Mouse (Mus musculus): ENCODE data around the gene Gm45062. TPM values are rescaled to one million over a fixed set of nuclear protein-coding genes. Genes with fewer than 3 reads are reported as not detected.
"Not testable (repeated sequence)": the region's sequence is repeated elsewhere in the genome, so short reads cannot be mapped to it uniquely, and the experiment has no call there.

Gm45062 gene
- total RNA-seq, 2 experiments from 2014 or later, result not detected

GRCm38 (mm10) chr6:8503953-8504352 is 244.7 kb downstream of the Gm45062 start:
- DNase-seq (ENCODE audit: low spot score in 2 of 2), result no peak

DNA sequence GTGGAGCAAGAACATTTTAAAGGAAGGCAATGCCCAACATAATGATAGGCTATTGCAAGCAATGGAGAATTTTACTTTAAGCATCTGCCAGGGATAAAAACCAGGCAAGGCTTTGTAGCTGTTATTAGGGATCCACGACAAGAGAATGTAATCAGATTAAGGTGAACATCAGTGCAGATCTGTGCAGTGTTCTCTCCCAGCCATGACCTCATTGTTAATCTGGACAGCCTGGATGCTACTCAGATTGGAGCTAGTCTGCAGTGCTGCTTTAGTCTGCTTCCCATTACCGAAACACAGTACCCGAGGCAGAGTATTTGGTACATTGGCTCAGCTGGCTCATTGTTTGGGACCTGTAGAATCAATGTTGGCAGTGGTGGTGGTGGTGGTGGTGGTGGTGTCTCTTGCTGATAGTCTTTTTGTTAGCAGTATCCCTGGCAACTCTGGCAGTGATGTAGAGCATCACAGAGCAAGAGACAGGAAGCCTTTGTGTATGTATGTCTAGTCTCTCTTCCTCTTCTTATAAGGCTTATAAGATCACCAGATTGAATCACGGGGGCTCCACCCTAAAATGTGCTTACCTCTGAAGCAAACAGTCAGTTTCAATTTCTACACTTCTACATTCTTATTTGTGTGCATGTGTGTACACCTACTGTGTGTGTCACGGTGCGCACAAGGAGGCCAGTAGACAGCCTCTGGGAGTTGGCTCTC is 245.4 kb downstream of the Gm45062 start:
- no peak for DNase-seq (ENCODE audit: low spot score in 2 of 2)

- no peak for DNase-seq (ENCODE audit: low spot score in 2 of 2)
These were observed 247.4 kb downstream of the Gm45062 start for GRCm38 (mm10) chr6:8506631-8507030.

GRCm38 (mm10) chr6:8508883-8509536 is 249.8 kb downstream of the Gm45062 start:
- DNase-seq (ENCODE audit: low spot score in 2 of 2), result peak; percentile 98 to 99

GRCm38 (mm10) chr6:8509551-8509950 is 250.3 kb downstream of the Gm45062 start, which contains the start of gene Glcci1:
Glcci1 (plus strand) TSS chr6:8509600.
- peak in 1 of 2 experiments; percentile 71 for DNase-seq (ENCODE audit: low spot score in 2 of 2)

GRCm38 (mm10) chr6:8509961-8510863 is 251.0 kb downstream of the Gm45062 start:
- peak; percentile 24 to 36 for DNase-seq (ENCODE audit: low spot score in 2 of 2)

DNA sequence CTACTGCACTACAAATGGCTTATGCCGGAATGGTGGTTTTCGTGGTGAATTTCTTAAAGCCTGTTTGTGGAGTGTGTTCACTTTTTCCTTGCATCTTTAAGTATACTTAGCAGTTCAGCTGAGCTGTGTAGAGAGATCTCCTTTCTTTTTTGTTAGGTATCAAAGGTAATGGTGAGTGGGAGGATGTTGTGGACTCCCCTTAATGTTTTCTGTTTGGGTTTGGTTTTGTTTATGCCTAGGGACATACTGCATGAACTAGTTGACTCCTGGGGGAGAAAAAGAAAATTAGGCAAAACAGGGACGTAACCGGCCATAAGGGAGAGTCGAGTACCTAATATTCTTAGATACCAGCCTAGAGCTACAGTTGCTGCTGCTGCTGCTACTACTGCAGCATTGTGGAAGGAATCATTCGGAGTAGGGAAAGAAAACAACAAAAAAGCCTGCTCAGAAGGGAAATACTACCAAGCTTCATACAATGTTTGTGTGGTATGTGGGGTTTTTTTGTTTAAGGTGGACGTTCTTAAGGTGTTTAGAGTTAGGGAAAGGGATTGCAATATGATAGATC is 251.7 kb downstream of the Gm45062 start:
- DNase-seq (ENCODE audit: low spot score in 2 of 2), result no peak

DNA sequence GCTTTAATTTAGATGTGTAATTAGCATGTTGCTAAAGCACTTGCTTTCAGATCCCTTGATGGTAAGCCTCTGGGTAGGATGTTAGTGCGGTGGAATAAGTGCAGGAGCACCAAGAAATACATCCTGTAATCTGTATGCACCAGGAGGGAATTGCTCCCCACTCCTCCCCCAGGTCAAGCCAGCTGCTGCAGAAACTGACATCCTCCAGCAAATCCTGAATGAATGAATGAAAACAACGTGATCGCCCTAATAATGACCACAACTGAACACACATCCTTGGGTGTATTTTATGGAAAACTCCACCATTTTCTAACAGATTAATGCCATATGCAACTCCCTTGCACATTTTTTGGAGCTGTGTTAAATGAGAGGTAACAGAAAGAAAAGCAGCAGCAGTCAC is 252.2 kb downstream of the Gm45062 start:
- DNase-seq (ENCODE audit: low spot score in 2 of 2), result no peak

GRCm38 (mm10) chr6:8512416-8512815 is 253.2 kb downstream of the Gm45062 start:
- no peak for DNase-seq (ENCODE audit: low spot score in 2 of 2)

DNA sequence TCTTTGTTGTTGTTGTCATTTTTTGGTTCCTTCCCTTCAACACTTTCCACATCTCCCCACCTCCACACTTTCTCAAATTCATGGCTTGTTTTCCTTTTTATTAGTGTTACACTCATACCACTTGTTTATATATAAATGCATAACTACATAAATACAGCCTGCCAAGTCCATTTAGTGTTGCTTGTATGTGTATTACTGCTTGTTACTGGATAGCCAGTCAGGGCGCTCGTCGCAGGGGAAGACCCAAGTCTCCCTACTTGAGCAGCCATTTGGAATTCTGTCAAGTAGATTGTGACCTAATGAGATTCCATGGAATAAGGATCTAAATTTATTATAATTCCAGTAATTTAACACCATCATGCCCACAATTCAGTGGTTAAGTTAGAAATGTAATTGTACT is 260.4 kb downstream of the Gm45062 start:
- DNase-seq (ENCODE audit: low spot score in 2 of 2), result no peak

- no peak for DNase-seq (ENCODE audit: low spot score in 2 of 2)
These were observed 262.0 kb downstream of the Gm45062 start for GRCm38 (mm10) chr6:8521231-8521630.

GRCm38 (mm10) chr6:8524717-8525116 is 265.5 kb downstream of the Gm45062 start:
- no peak for DNase-seq (ENCODE audit: low spot score in 2 of 2)

GRCm38 (mm10) chr6:8531104-8531894 is 272.0 kb downstream of the Gm45062 start:
- no peak for DNase-seq (ENCODE audit: low spot score in 2 of 2)

GRCm38 (mm10) chr6:8536944-8537343 is 277.7 kb downstream of the Gm45062 start:
- no peak for DNase-seq (ENCODE audit: low spot score in 2 of 2)

DNA sequence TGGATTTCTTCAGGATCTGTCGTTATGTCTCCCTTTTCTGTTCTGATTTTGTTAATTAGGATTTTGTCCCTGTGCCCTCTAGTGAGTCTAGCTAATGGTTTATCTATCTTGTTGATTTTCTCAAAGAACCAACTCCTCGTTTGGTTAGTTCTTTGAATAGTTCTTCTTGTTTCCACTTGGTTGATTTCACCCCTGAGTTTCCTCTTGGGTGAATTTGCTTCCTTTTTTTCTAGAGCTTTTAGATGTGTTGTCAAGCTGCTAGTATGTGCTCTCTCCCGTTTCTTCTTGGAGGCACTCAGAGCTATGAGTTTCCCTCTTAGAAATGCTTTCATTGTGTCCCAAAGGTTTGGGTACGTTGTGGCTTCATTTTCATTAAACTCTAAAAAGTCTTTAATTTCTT is 282.3 kb downstream of the Gm45062 start:
- not testable (repeated sequence) for DNase-seq (ENCODE audit: low spot score in 2 of 2)

- DNase-seq (ENCODE audit: low spot score in 2 of 2), result no peak
These were observed 285.6 kb downstream of the Gm45062 start for GRCm38 (mm10) chr6:8544822-8545221.

DNA sequence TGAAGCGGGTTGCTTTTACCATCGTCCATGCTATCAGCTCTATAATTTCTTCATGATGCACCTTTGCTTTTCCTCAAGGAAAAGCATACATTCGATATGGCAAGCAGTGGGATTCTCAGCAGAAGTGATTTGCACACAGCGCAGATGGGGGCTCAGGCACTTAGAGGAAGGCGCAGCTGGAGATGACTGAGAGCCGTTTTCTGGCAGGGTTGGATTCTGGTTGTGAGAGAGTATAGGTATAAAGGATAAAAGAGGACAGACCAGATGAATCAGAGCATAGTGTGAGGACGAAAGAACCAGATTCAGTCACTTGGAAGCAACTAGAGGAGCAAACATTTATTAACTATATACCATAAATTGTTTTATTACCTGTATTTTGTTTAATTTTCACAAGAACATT is 286.5 kb downstream of the Gm45062 start:
- DNase-seq (ENCODE audit: low spot score in 2 of 2), result no peak

DNA sequence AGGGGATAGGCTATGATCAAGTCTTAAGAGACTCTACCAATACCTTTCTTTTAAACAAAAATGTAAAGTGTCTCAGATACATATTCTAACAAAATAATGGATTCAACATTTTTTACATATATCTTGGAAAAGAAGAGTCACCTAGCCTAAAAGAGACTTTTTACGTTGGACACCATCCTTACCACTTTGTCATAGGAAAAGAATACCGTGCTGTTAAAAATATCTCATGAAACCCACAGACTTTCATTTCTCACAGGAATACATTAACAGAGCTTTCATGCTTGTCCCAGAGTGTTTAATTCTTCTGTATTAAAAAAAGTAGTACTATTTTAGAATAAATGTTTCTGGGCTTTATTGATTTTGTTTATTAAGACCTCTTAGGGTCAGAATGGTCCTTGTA is 291.9 kb downstream of the Gm45062 start:
- no peak for DNase-seq (ENCODE audit: low spot score in 2 of 2)

DNA sequence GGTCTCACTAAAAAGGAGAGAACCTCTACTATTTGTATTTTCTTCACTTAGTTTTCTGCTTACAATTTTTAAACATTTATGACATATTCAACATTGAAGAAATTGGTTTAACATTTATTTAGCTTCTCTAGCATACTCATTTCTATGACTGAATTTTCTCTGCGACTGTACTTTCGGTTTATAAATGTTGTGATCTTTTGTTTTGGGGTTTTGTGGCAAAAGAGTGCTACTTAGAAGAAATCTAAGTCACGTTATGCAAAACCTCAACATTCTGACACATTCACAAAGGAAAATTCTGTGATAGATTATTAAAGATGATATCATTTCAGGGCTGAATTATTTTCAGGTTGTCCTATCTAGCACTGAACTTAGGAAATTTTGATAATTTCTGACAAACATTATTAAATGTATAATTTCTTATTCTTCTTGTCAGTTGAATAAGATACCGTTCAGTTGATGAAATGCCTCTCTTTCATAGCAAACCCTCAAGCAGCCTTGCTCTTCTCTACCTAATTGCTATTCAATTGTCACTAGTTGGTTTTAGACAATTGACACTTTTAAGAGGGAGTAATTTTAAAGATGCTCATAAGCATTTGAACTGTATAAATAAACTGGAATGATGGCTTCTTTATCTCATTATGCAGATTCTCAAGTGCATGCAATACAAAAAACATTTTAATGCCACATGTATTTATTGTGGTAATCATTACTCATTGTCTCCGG is 297.8 kb downstream of the Gm45062 start:
- no peak for DNase-seq (ENCODE audit: low spot score in 2 of 2)

DNA sequence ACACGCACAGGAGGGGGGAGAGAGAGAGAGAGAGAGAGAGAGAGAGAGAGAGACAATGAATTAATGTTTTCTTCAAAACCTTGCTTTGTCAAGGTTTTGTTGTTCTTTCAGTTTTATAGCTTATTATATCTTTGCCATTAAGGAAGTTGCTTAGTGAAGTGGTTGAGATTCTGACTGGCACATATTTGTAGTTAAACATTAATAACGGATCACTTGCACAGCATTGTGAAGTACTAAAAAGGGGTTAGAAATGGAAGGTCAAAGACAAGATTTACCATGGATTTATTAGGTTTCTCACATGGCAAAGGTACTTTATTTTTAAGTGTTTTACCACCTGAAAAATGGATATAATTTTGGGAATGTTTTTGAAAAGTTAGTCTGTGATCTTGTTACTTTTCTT is 301.4 kb downstream of the Gm45062 start:
- no peak for DNase-seq (ENCODE audit: low spot score in 2 of 2)

All from gastrocnemius, postnatal 4 days (tissue).